Mouse (Mus musculus): ENCODE data around the gene Immp2l.

Gene Immp2l

DNA sequence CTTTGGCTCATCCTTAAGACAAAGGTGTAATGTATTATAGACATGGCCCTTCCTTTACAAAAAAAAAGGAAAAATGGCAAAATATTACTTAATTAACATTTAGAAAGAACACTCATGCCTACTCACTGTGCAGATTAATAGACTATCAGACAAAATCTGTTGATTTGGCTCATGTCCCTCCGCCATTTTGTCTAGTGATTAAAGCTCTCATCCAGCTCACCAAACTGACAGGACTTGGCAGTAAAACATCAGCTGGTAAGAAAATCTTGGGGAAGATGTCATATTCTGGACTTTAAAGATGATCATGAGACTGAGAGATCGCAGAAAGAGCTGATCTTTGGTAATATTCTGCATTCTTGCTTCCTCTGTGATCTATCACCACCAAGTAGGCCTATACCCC is 293.5 kb downstream of the Immp2l start:
- no peak for DNase-seq (ENCODE audit: low spot score)

- no peak for DNase-seq (ENCODE audit: low spot score)
These were observed 298.1 kb downstream of the Immp2l start for GRCm38 (mm10) chr12:41322018-41322417.

- no peak for DNase-seq (ENCODE audit: low spot score)
These were observed 300.5 kb downstream of the Immp2l start for GRCm38 (mm10) chr12:41324418-41324817.

GRCm38 (mm10) chr12:41325756-41326155 is 301.9 kb downstream of the Immp2l start:
- no peak for DNase-seq (ENCODE audit: low spot score)

DNA sequence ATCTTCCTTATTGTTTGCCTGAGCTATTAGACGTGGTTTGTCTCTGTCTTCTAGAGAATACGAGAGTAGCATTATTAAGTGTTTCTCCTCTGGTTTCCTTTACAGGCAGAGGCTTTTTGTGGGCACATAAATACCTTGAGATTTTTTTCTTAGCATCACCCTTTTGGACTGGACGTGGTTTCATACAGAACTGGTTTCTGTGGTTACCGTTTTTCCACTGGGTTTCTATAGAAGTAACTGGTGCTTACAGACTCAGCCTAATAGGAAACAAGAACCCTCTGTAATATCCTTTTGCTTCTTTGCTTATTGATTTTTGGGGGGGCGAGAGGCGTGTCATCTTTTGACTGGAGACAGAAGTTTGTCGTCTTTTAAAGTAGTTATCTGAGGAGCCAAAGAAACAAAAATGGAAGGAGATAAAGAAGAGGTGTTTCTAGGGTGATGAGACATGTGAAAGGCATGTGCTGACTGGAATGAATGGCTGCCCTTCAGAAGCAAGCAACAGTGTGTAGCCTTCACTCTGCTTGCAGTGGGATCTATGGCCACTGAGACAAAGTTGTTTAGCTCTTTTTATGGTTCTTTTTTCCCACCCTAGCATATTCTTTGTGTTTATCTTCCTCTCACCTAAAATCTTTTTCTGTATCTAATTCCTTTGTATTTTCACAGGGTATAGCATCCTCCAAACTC is 307.2 kb downstream of the Immp2l start:
- no peak for DNase-seq (ENCODE audit: low spot score)

- DNase-seq (ENCODE audit: low spot score): no peak
These were observed 321.7 kb downstream of the Immp2l start for GRCm38 (mm10) chr12:41345621-41346020.

GRCm38 (mm10) chr12:41347494-41347893 is 323.6 kb downstream of the Immp2l start:
- no peak for DNase-seq (ENCODE audit: low spot score)

- DNase-seq (ENCODE audit: low spot score): no peak
These were observed 325.5 kb downstream of the Immp2l start for GRCm38 (mm10) chr12:41349386-41349785.

GRCm38 (mm10) chr12:41349814-41350213 is 325.9 kb downstream of the Immp2l start:
- DNase-seq (ENCODE audit: low spot score): no peak

DNA sequence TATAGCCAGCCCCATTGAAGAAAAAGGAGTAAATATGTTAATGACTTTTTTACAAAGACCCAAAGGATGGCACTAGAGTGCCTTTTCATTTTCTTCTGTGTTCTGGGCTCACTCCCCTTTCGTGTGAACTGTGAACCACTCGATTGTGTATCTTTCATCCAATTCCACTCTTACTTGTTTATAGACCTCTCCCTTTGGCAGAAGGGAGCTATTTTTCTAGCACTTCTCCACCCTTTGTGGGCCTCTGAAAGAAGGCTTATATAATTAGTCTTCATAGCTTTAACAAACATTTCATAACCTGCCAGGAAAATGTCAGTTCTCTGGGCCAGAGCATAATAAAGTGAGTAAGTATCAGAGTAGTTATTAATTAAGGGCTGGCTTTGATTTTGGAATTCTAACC is 327.4 kb downstream of the Immp2l start:
- no peak for DNase-seq (ENCODE audit: low spot score)

GRCm38 (mm10) chr12:41354857-41355256 is 331.0 kb downstream of the Immp2l start:
- DNase-seq (ENCODE audit: low spot score): no peak

DNA sequence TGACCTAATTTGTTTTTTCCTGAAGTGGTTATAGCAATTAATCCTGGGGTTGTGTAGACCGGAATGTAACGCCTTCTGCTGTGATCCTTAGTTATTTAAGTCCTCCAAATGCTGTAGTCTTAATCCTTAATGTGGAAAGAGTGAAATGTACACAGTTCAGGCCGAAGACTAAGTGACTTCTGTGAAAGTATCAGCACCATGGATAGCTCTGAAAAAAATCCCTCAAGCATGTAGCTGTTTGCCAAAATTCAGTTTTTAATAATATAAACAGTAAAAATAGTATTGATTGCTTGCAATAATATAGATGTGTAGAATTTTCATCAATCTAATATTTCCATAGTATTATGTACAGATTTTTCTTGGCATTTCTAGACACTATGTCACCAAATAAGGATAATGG is 332.1 kb downstream of the Immp2l start:
- DNase-seq (ENCODE audit: low spot score): no peak

- DNase-seq (ENCODE audit: low spot score): no peak
These were observed 362.8 kb downstream of the Immp2l start for GRCm38 (mm10) chr12:41386685-41387084.

DNA sequence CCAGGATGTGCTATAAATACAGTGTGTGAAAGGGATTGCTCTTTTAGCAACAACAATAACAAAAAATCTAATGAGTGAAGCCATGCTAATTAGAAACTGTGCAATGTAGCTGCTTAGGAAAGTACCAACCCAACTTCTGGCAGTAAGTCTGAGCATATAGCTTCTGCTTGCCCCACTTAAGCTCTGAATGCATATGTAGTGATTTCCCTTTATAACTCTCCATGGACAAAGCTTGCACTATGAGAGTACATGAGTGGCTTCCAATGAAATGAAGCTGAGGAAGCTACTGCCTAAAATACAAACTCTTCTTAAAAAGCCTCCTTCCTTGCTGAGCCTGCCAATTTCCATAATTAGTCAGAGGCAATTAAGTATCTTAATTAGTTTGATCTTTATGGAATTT is 370.3 kb downstream of the Immp2l start:
- no peak for DNase-seq (ENCODE audit: low spot score)

DNA sequence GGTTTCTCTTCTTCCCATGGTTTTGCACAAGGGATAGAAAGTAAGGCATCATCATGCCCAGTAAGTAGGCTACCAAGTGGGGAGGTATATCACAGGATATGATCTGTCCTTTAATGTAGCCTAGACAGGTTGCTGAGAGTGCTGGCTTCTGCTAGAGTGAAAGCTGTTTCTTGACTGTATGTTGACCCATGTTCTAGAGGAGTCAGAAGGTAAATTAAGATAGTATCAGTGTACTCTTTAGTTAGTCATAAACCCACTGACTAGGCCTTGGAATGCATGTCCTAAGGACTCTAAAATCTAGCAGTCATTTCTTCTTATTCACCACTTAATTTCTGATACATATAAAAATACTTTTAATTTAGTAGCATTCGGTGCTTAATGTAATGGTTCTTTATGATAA is 377.2 kb downstream of the Immp2l start:
- no peak for DNase-seq (ENCODE audit: low spot score)

GRCm38 (mm10) chr12:41401923-41402322 is 378.0 kb downstream of the Immp2l start:
- DNase-seq (ENCODE audit: low spot score): no peak

DNA sequence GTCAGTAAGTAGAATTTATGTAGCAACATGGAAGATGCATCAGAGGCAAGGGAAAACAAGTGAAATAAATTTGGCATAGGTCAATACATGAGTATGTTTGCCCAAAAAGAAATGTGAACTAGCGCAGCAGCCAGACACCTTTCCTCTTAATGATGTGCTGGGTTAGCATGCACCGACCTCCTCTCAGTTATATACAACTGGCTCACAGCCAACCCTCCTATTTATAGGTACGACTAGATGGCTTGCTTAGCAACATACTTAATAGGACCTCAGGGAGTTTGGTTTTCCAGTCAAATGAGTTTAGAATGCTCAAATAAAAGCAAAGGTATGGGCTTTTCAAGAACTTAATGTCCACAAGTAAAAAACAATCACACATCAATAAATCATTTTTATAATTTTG is 385.5 kb downstream of the Immp2l start:
- no peak for DNase-seq (ENCODE audit: low spot score)

DNA sequence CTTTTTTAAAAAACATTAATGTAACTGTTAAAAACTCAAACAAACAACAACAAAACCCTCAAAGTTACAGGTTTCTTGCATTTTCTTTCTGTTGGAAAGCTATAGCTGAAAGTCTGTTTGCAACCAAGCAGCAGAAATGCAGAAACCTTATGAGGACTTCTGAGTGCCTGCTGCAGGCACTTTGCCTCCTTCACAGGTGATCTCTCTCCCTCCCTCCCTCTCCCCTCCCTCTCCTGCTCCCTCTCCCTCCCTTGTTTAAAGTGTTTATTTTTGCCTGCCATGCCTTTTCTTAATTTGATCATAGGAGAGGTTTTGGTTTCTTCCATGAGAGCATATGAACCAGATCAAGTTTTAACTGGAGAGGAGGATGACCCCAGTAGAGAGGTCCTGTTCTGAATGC is 392.7 kb downstream of the Immp2l start:
- no peak for DNase-seq (ENCODE audit: low spot score)

- DNase-seq (ENCODE audit: low spot score): no peak
These were observed 393.2 kb downstream of the Immp2l start for GRCm38 (mm10) chr12:41417099-41417498.

- DNase-seq (ENCODE audit: low spot score): no peak
These were observed 394.1 kb downstream of the Immp2l start for GRCm38 (mm10) chr12:41417961-41418360.

- DNase-seq (ENCODE audit: low spot score): no peak
These were observed 401.3 kb downstream of the Immp2l start for GRCm38 (mm10) chr12:41425101-41425679.

GRCm38 (mm10) chr12:41427464-41427863 is 403.6 kb downstream of the Immp2l start:
- DNase-seq (ENCODE audit: low spot score): no peak

DNA sequence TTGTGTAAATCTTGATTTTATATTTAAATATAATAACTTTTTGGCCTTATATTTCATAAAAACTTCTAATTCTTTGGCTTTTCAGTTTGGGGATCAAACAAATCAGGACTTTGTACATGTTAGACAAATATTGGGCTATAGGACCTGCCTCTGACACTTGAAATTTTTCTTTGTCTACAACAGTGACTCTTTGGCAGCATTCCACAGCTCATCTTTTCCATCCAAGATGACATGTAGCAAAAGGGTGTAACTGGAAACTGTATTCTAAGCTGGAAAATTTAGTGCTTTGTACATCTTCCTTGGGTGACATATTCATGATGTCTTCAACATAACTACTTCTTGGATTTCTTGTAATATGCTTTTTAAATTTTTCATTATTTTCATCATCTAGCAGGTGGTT is 404.9 kb downstream of the Immp2l start:
- no peak for DNase-seq (ENCODE audit: low spot score)

Data from urinary bladder, postnatal 25 days (tissue).